Mouse (Mus musculus) heart, postnatal 10 days (tissue): ENCODE data around the gene Pde3a. TPM values are rescaled to one million over a fixed set of nuclear protein-coding genes. Genes with fewer than 3 reads are reported as not detected.

Source experiments
- DNase-seq, 2 experiments: peaks; one replicate each; pipeline ENCODE4 v3.0.0; 2021
- intact Hi-C: fragments of 180-260 bp; cut with DNase I; formaldehyde crosslinking; loops from one replicate; pipeline ENCODE4 v1.15.1; 2025
- total RNA-seq, 2 experiments: library from RNA; stranded (reverse); gene quantifications; 2 replicates each; pipeline ENCODE4 v1.2.3; 2021

Gene Pde3a
- total RNA-seq, 2 experiments from 2014 or later: 69.9 to 71.6 TPM

GRCm38 (mm10) chr6:141257434-141258202 is 8.5 kb downstream of the Pde3a start:
- intact Hi-C loops: no loop called here
- DNase-seq: peak; percentile 37 to 55

- intact Hi-C loops: no loop called here
- DNase-seq: no peak
Observed at GRCm38 (mm10) chr6:141265257-141265656, 16.2 kb downstream of the Pde3a start.

- no peak for DNase-seq
- intact Hi-C loops: no loop called here
Observed at GRCm38 (mm10) chr6:141267888-141268570, 19.0 kb downstream of the Pde3a start.

GRCm38 (mm10) chr6:141268871-141269270 is 19.8 kb downstream of the Pde3a start:
- DNase-seq: no peak
- intact Hi-C loops: no loop called here

GRCm38 (mm10) chr6:141271133-141271532 is 22.1 kb downstream of the Pde3a start:
- no peak for DNase-seq

GRCm38 (mm10) chr6:141271579-141271978 is 22.5 kb downstream of the Pde3a start:
- no peak for DNase-seq
- intact Hi-C loops: no loop called here

More at GRCm38 (mm10) chr6:141271133-141271532, 22.1 kb downstream of the Pde3a start:
- intact Hi-C loops: no loop called here

- intact Hi-C loops: no loop called here
- DNase-seq: peak; percentile 69 to 80
Observed at GRCm38 (mm10) chr6:141273685-141274084, 24.6 kb downstream of the Pde3a start.

- intact Hi-C loops: no loop called here
- DNase-seq: no peak
Observed at GRCm38 (mm10) chr6:141281685-141282084, 32.6 kb downstream of the Pde3a start.

GRCm38 (mm10) chr6:141282796-141283195 is 33.7 kb downstream of the Pde3a start:
- DNase-seq: no peak
- intact Hi-C loops: no loop called here

- intact Hi-C loops: no loop called here
Observed at GRCm38 (mm10) chr6:141291195-141291594, 42.1 kb downstream of the Pde3a start.

GRCm38 (mm10) chr6:141292826-141293459 is 43.9 kb downstream of the Pde3a start:
- no peak for DNase-seq

More at GRCm38 (mm10) chr6:141291195-141291594, 42.1 kb downstream of the Pde3a start:
- no peak for DNase-seq

GRCm38 (mm10) chr6:141293460-141293853 is 44.4 kb downstream of the Pde3a start:
- intact Hi-C loops: no loop called here

More at GRCm38 (mm10) chr6:141292826-141293459, 43.9 kb downstream of the Pde3a start:
- intact Hi-C loops: no loop called here

GRCm38 (mm10) chr6:141295264-141295663 is 46.2 kb downstream of the Pde3a start:
- intact Hi-C loops: no loop called here
- DNase-seq: no peak

More at GRCm38 (mm10) chr6:141293460-141293853, 44.4 kb downstream of the Pde3a start:
- DNase-seq: no peak

GRCm38 (mm10) chr6:141301750-141302748 is 53.0 kb downstream of the Pde3a start:
- no peak for DNase-seq
- intact Hi-C loops: no loop called here

- intact Hi-C loops: no loop called here
- DNase-seq: no peak
Observed at GRCm38 (mm10) chr6:141302842-141303241, 53.8 kb downstream of the Pde3a start.

- DNase-seq: no peak
- intact Hi-C loops: no loop called here
Observed at GRCm38 (mm10) chr6:141307326-141307725, 58.3 kb downstream of the Pde3a start.

- intact Hi-C loops: loop anchor here (2.0 kb wide), 1 partner anchor 56 kb away; no protein-coding TSS in a partner anchor
- peak; percentile 38 to 66 for DNase-seq
Observed at GRCm38 (mm10) chr6:141308451-141308850, 59.4 kb downstream of the Pde3a start.

GRCm38 (mm10) chr6:141309872-141310271 is 60.8 kb downstream of the Pde3a start:
- intact Hi-C loops: loop anchor here (2.0 to 10.0 kb wide), 2 partner anchors 57 to 385 kb away; no protein-coding TSS in a partner anchor
- DNase-seq: peak in 1 of 2 experiments; percentile 30

- intact Hi-C loops: loop anchor here (10.0 kb wide), 1 partner anchor 386 kb away; no protein-coding TSS in a partner anchor
- DNase-seq: peak in 1 of 2 experiments; percentile 33
Observed at GRCm38 (mm10) chr6:141310351-141310750, 61.3 kb downstream of the Pde3a start.

GRCm38 (mm10) chr6:141311615-141312014 is 62.5 kb downstream of the Pde3a start:
- intact Hi-C loops: loop anchor here (10.0 kb wide), 1 partner anchor 387 kb away; no protein-coding TSS in a partner anchor
- peak; percentile 60 to 61 for DNase-seq
